Mouse (Mus musculus): ENCODE data around the gene Hspa12a. TPM values are rescaled to one million over a fixed set of nuclear protein-coding genes. Genes with fewer than 3 reads are reported as not detected.

The Hspa12a gene
- polyA plus RNA-seq, 1 experiment from 2014 or later = 83.0 TPM

- H3K27ac ChIP-seq (replicated peaks) = 0 out of 2 replicates have a peak overlapping the region, but pooled peaks have one; percentile 1
- H3K9ac ChIP-seq = no peak overlapping the region
- H3K4me1 ChIP-seq (replicated peaks) = peaks cover 29% of the 10 kb centered on the region
- ATAC-seq (ENCODE audit: low read depth) = no peak
- H3K9me3 ChIP-seq = no peaks in the 10 kb centered on the region
- H3K27me3 ChIP-seq = no peaks in the 10 kb centered on the region
- 81% methylated on average over 10 of the region's 10 CpGs for WGBS
- no peak overlapping the region for H3K4me2 ChIP-seq
- H3K4me3 ChIP-seq = no peak overlapping the region
- peaks cover 5% of the 10 kb centered on the region; the same call in 1 of the 2 replicates for H3K36me3 ChIP-seq
Measured at GRCm38 (mm10) chr19:58853036-58853735, 90.3 kb downstream of the Hspa12a start.

- no peak overlapping the region for H3K27ac ChIP-seq (replicated peaks)
- H3K4me2 ChIP-seq = no peak overlapping the region
- H3K36me3 ChIP-seq = peaks cover 15% of the 10 kb centered on the region; the same call in 1 of the 2 replicates
- no peak for ATAC-seq (ENCODE audit: low read depth)
- H3K4me3 ChIP-seq = no peak overlapping the region
- peaks cover 20% of the 10 kb centered on the region for H3K4me1 ChIP-seq (replicated peaks)
- no peak overlapping the region for H3K9ac ChIP-seq
- WGBS = 70% methylated on average over 7 of the region's 7 CpGs
- no peaks in the 10 kb centered on the region for H3K27me3 ChIP-seq
- no peaks in the 10 kb centered on the region for H3K9me3 ChIP-seq
Measured at GRCm38 (mm10) chr19:58850719-58851466, 92.6 kb downstream of the Hspa12a start.

GRCm38 (mm10) chr19:58849333-58850131 lies 93.9 kb downstream of the Hspa12a start:
- peaks cover 24% of the 10 kb centered on the region; the same call in 1 of the 2 replicates for H3K36me3 ChIP-seq
- H3K4me1 ChIP-seq (replicated peaks) = peaks cover 7% of the 10 kb centered on the region; the same call in 1 of the 2 replicates
- ATAC-seq (ENCODE audit: low read depth) = no peak
- no peak overlapping the region for H3K4me3 ChIP-seq
- H3K27ac ChIP-seq (replicated peaks) = no peak overlapping the region
- H3K9ac ChIP-seq = no peak overlapping the region
- WGBS = 89% methylated on average over 13 of the region's 13 CpGs
- H3K4me2 ChIP-seq = no peak overlapping the region
- no peaks in the 10 kb centered on the region for H3K9me3 ChIP-seq
- H3K27me3 ChIP-seq = no peaks in the 10 kb centered on the region

- Histone ChIP-seq H3K4me1 (replicated peaks) (peaks cover 38% of the 10 kb centered on the region), H3K4me3 (no peak overlapping the region), H3K27ac (replicated peaks) (no peak overlapping the region), H3K4me2 (no peak overlapping the region), H3K36me3 (peaks cover 23% of the 10 kb centered on the region; the same call in 1 of the 2 replicates), H3K9me3 (no peaks in the 10 kb centered on the region), H3K9ac (no peak overlapping the region), H3K27me3 (no peaks in the 10 kb centered on the region)
- whole genome bisulfite sequencing = 91% methylated on average over 3 of the region's 3 CpGs
- no peak for ATAC-seq (ENCODE audit: low read depth)
Measured at GRCm38 (mm10) chr19:58843606-58844005, 99.8 kb downstream of the Hspa12a start.

GRCm38 (mm10) chr19:58840721-58841271 lies 102.7 kb downstream of the Hspa12a start:
- Histone ChIP-seq H3K27me3 (no peaks in the 10 kb centered on the region), H3K9ac (no peak overlapping the region), H3K4me3 (no peak overlapping the region), H3K4me1 (replicated peaks) (peaks cover 43% of the 10 kb centered on the region), H3K4me2 (no peak overlapping the region), H3K27ac (replicated peaks) (peak overlapping the region; percentile 72), H3K36me3 (peaks cover 9% of the 10 kb centered on the region; the same call in 1 of the 2 replicates), H3K9me3 (no peaks in the 10 kb centered on the region)
- WGBS = 78% methylated on average over 5 of the region's 5 CpGs
- ATAC-seq (ENCODE audit: low read depth) = 0 out of 2 replicates have a peak, but pooled peaks have one; percentile 22

GRCm38 (mm10) chr19:58839806-58840205 lies 103.6 kb downstream of the Hspa12a start:
- Histone ChIP-seq H3K36me3 (no peaks in the 10 kb centered on the region), H3K27ac (replicated peaks) (no peak overlapping the region), H3K4me2 (no peak overlapping the region), H3K9ac (no peak overlapping the region), H3K4me3 (no peak overlapping the region), H3K27me3 (no peaks in the 10 kb centered on the region), H3K9me3 (no peaks in the 10 kb centered on the region), H3K4me1 (replicated peaks) (peaks cover 48% of the 10 kb centered on the region)
- 77% methylated on average over 4 of the region's 4 CpGs for WGBS
- no peak for ATAC-seq (ENCODE audit: low read depth)

GRCm38 (mm10) chr19:58839345-58839744 lies 104.1 kb downstream of the Hspa12a start:
- no peak overlapping the region for H3K4me2 ChIP-seq
- H3K4me1 ChIP-seq (replicated peaks) = peaks cover 53% of the 10 kb centered on the region
- no peak overlapping the region for H3K9ac ChIP-seq
- no peak overlapping the region for H3K4me3 ChIP-seq
- WGBS = 47% methylated on average over 3 of the region's 3 CpGs
- no peaks in the 10 kb centered on the region for H3K27me3 ChIP-seq
- H3K36me3 ChIP-seq = no peaks in the 10 kb centered on the region
- H3K9me3 ChIP-seq = no peaks in the 10 kb centered on the region
- 0 out of 2 replicates have a peak, but pooled peaks have one; percentile 33 for ATAC-seq (ENCODE audit: low read depth)
- no peak overlapping the region for H3K27ac ChIP-seq (replicated peaks)

- 72% methylated on average over 9 of the region's 9 CpGs for WGBS
Measured at GRCm38 (mm10) chr19:58838706-58839105, 104.7 kb downstream of the Hspa12a start.

GRCm38 (mm10) chr19:58833639-58834180 lies 109.7 kb downstream of the Hspa12a start:
- no peak overlapping the region for H3K4me2 ChIP-seq
- no peaks in the 10 kb centered on the region for H3K9me3 ChIP-seq
- no peak overlapping the region for H3K9ac ChIP-seq
- no peak overlapping the region for H3K4me3 ChIP-seq
- no peak for ATAC-seq (ENCODE audit: low read depth)
- 34% methylated on average over 13 of the region's 13 CpGs for WGBS
- H3K36me3 ChIP-seq = no peaks in the 10 kb centered on the region
- H3K27ac ChIP-seq (replicated peaks) = peak overlapping the region; percentile 80
- peaks cover 68% of the 10 kb centered on the region for H3K4me1 ChIP-seq (replicated peaks)
- no peaks in the 10 kb centered on the region for H3K27me3 ChIP-seq

More at GRCm38 (mm10) chr19:58838706-58839105, 104.7 kb downstream of the Hspa12a start:
- H3K4me3 ChIP-seq = no peak overlapping the region
- no peak overlapping the region for H3K4me2 ChIP-seq
- ATAC-seq (ENCODE audit: low read depth) = no peak
- no peak overlapping the region for H3K27ac ChIP-seq (replicated peaks)
- no peak overlapping the region for H3K9ac ChIP-seq
- no peaks in the 10 kb centered on the region for H3K27me3 ChIP-seq
- peaks cover 59% of the 10 kb centered on the region for H3K4me1 ChIP-seq (replicated peaks)
- H3K9me3 ChIP-seq = no peaks in the 10 kb centered on the region
- no peaks in the 10 kb centered on the region for H3K36me3 ChIP-seq

- Histone ChIP-seq H3K4me2 (no peak overlapping the region), H3K4me1 (replicated peaks) (peaks cover 70% of the 10 kb centered on the region), H3K36me3 (no peaks in the 10 kb centered on the region), H3K4me3 (no peak overlapping the region), H3K27ac (replicated peaks) (no peak overlapping the region), H3K9me3 (no peaks in the 10 kb centered on the region), H3K9ac (no peak overlapping the region), H3K27me3 (no peaks in the 10 kb centered on the region)
- no peak for ATAC-seq (ENCODE audit: low read depth)
- WGBS = 79% methylated on average over 2 of the region's 2 CpGs
Measured at GRCm38 (mm10) chr19:58832988-58833387, 110.5 kb downstream of the Hspa12a start.

GRCm38 (mm10) chr19:58831280-58831922 lies 112.1 kb downstream of the Hspa12a start:
- peak overlapping the region; percentile 77 for H3K27ac ChIP-seq (replicated peaks)
- no peaks in the 10 kb centered on the region for H3K36me3 ChIP-seq
- no peak overlapping the region for H3K9ac ChIP-seq
- no peaks in the 10 kb centered on the region for H3K9me3 ChIP-seq
- ATAC-seq (ENCODE audit: low read depth) = peak; percentile 33; the same call in 1 of the 2 replicates
- no peak overlapping the region for H3K4me2 ChIP-seq
- H3K4me1 ChIP-seq (replicated peaks) = peaks cover 73% of the 10 kb centered on the region
- WGBS = 47% methylated on average over 9 of the region's 9 CpGs
- no peak overlapping the region for H3K4me3 ChIP-seq
- no peaks in the 10 kb centered on the region for H3K27me3 ChIP-seq

Data from neural tube, embryonic 13.5 days (tissue).